Mouse (Mus musculus) liver, embryonic 11.5 days (tissue): ENCODE measurements around the gene Tsc22d4. TPM values are rescaled to one million over a fixed set of nuclear protein-coding genes. Genes with fewer than 3 reads are reported as not detected.

Experiments used
- polyA plus RNA-seq: library from polyadenylated mRNA; unstranded; fragments of >200 nt; fragmentation: Nextera tagmentation; extraction: Ambion mirVana; gene quantifications from 2 replicates; pipeline ENCODE4 v1.2.1, GENCODE M21; 2014

The Tsc22d4 gene
- polyA plus RNA-seq, 1 experiment from 2014 or later, result 134 TPM

Other genes with a start within 250 kb of the Tsc22d4 start
- gene Pop7, start 243.2 kb upstream of the Tsc22d4 start, polyA plus RNA-seq, result 61.4 and 70.6 TPM in 2 replicates
- gene Gigyf1, start 227.2 kb upstream of the Tsc22d4 start, polyA plus RNA-seq, result 7.0 and 9.0 TPM in 2 replicates
- 4.6 and 7.8 TPM in 2 replicates for gene Epo, start 212.5 kb upstream of the Tsc22d4 start, polyA plus RNA-seq
- 306 and 319 TPM in 2 replicates for gene Gnb2, start 212.2 kb upstream of the Tsc22d4 start, polyA plus RNA-seq
- gene Actl6b, start 192.2 kb upstream of the Tsc22d4 start, polyA plus RNA-seq, result 0.70 and 0.79 TPM in 2 replicates
- gene Tfr2, start 175.9 kb upstream of the Tsc22d4 start, polyA plus RNA-seq, result 60.5 and 65.4 TPM in 2 replicates
- gene Mospd3, start 144.7 kb upstream of the Tsc22d4 start, polyA plus RNA-seq, result 58.5 and 59.7 TPM in 2 replicates
- 43.9 and 49.2 TPM in 2 replicates for gene Pcolce, start 131.9 kb upstream of the Tsc22d4 start, polyA plus RNA-seq
- gene Fbxo24, start 116.7 kb upstream of the Tsc22d4 start, polyA plus RNA-seq, result 0.18 TPM in 1 of 2 replicates, not detected in the other
- gene Lrch4, start 116.6 kb upstream of the Tsc22d4 start, polyA plus RNA-seq, result 46.6 and 54.5 TPM in 2 replicates
- 11.6 and 13.2 TPM in 2 replicates for gene Gm20605, start 116.6 kb upstream of the Tsc22d4 start, polyA plus RNA-seq
- 7.1 and 11.9 TPM in 2 replicates for gene Sap25, start 104.4 kb upstream of the Tsc22d4 start, polyA plus RNA-seq
- 0.12 and 0.49 TPM in 2 replicates for gene Irs3, start 100.0 kb upstream of the Tsc22d4 start, polyA plus RNA-seq
- 29.3 and 32.4 TPM in 2 replicates for gene Agfg2, start 61.0 kb upstream of the Tsc22d4 start, polyA plus RNA-seq
- gene Nyap1, start 4.1 kb upstream of the Tsc22d4 start, polyA plus RNA-seq, result 0.39 and 0.43 TPM in 2 replicates
- 49.4 and 55.0 TPM in 2 replicates for gene Ppp1r35, start 33.1 kb downstream of the Tsc22d4 start, polyA plus RNA-seq
- 9.3 and 11.1 TPM in 2 replicates for gene Mepce, start 41.9 kb downstream of the Tsc22d4 start, polyA plus RNA-seq
- gene Zcwpw1, start 42.1 kb downstream of the Tsc22d4 start, polyA plus RNA-seq, result 10.2 and 13.1 TPM in 2 replicates
- 1.3 and 1.5 TPM in 2 replicates for gene Pilra, start 90.6 kb downstream of the Tsc22d4 start, polyA plus RNA-seq
- 1.5 and 1.6 TPM in 2 replicates for gene Pilrb1, start 112.4 kb downstream of the Tsc22d4 start, polyA plus RNA-seq
- gene Pilrb2, start 126.1 kb downstream of the Tsc22d4 start, polyA plus RNA-seq, result 1.3 and 2.1 TPM in 2 replicates
- 0.79 and 0.95 TPM in 2 replicates for gene Cyp3a13, start 175.9 kb downstream of the Tsc22d4 start, polyA plus RNA-seq
- 0.14 TPM in 1 of 2 replicates, not detected in the other for gene Gjc3, start 217.4 kb downstream of the Tsc22d4 start, polyA plus RNA-seq
- gene Azgp1, start 235.8 kb downstream of the Tsc22d4 start, polyA plus RNA-seq, result not detected in 2 replicates